Mouse (Mus musculus): ENCODE data around the gene Map3k21. TPM values are rescaled to one million over a fixed set of nuclear protein-coding genes. Genes with fewer than 3 reads are reported as not detected.

Gene Map3k21
- polyA plus RNA-seq, 1 experiment from 2014 or later = 0.04 TPM

GRCm38 (mm10) chr8:125930276-125931046 lies 20.2 kb downstream of the Map3k21 start:
- no peaks in the 10 kb centered on the region for H3K9me3 ChIP-seq (ENCODE audit: control insufficient read depth, low read length)
- no peaks in the 10 kb centered on the region for H3K27me3 ChIP-seq (ENCODE audit: control insufficient read depth, insufficient read depth, low read length)
- H3K36me3 ChIP-seq (ENCODE audit: control insufficient read depth, insufficient read depth, low read length) = no peaks in the 10 kb centered on the region
- H3K4me2 ChIP-seq (ENCODE audit: low read length) = no peak overlapping the region
- ATAC-seq (ENCODE audit: insufficient number of reproducible peaks, insufficient read depth, low FRiP score, low read depth) = no peak
- WGBS = 73% methylated on average over 11 of the region's 11 CpGs
- no peaks in the 10 kb centered on the region; a peak in 1 of 4 replicates for H3K4me1 ChIP-seq (ENCODE audit: control insufficient read depth in 2 of 2, insufficient read depth in 2 of 2, low read length in 2 of 2)
- no peak overlapping the region for H3K9ac ChIP-seq (ENCODE audit: low read length)
- H3K27ac ChIP-seq (replicated peaks in 1 of 2; ENCODE audit: control insufficient read depth in 1 of 2, insufficient read depth in 1 of 2, low read depth in 2 of 2, low read length in 2 of 2) = no peak overlapping the region
- H3K4me3 ChIP-seq (ENCODE audit: control insufficient read depth in 1 of 2, insufficient read depth in 1 of 2, low read depth in 1 of 2, low read length in 2 of 2) = no peak overlapping the region

DNA sequence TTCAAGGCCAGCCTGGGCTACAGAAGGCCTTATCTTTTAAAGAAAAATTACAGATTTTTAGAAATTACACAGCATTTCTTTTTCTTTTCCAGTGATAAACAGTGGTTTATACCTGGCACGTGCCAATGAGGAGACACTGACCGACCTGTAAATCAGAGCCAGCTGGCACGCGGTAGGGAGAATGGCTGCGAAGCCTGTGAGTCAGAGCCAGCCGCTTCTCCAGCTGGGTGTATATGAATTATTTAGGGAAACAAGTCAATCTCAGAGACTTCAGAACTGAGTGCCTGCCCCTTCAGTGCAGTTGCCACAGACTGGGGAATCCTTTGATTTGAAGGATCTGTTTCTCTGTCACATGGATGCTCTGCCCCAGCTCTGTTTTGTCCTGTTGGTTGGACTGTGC lies 21.6 kb downstream of the Map3k21 start:
- Histone ChIP-seq H3K4me3 (ENCODE audit: control insufficient read depth in 1 of 2, insufficient read depth in 1 of 2, low read depth in 1 of 2, low read length in 2 of 2) (no peak overlapping the region), H3K36me3 (ENCODE audit: control insufficient read depth, insufficient read depth, low read length) (no peaks in the 10 kb centered on the region), H3K27me3 (ENCODE audit: control insufficient read depth, insufficient read depth, low read length) (no peaks in the 10 kb centered on the region), H3K27ac (replicated peaks in 1 of 2; ENCODE audit: control insufficient read depth in 1 of 2, insufficient read depth in 1 of 2, low read depth in 2 of 2, low read length in 2 of 2) (no peak overlapping the region), H3K4me1 (ENCODE audit: control insufficient read depth in 2 of 2, insufficient read depth in 2 of 2, low read length in 2 of 2) (no peaks in the 10 kb centered on the region), H3K9me3 (ENCODE audit: control insufficient read depth, low read length) (no peaks in the 10 kb centered on the region), H3K4me2 (ENCODE audit: low read length) (no peak overlapping the region), H3K9ac (ENCODE audit: low read length) (no peak overlapping the region)
- WGBS = 87% methylated on average over 6 of the region's 6 CpGs
- no peak for ATAC-seq (ENCODE audit: insufficient number of reproducible peaks, insufficient read depth, low FRiP score, low read depth)

GRCm38 (mm10) chr8:125935649-125936048 lies 25.4 kb downstream of the Map3k21 start:
- WGBS = 45% methylated on average over 9 of the region's 9 CpGs
- H3K4me2 ChIP-seq (ENCODE audit: low read length) = no peak overlapping the region
- no peak for ATAC-seq (ENCODE audit: insufficient number of reproducible peaks, insufficient read depth, low FRiP score, low read depth)
- no peak overlapping the region for H3K9ac ChIP-seq (ENCODE audit: low read length)
- 0 out of 2 replicates have a peak, but pooled peaks cover 4% of the 10 kb centered on the region for H3K27me3 ChIP-seq (ENCODE audit: control insufficient read depth, insufficient read depth, low read length)
- H3K9me3 ChIP-seq (ENCODE audit: control insufficient read depth, low read length) = no peaks in the 10 kb centered on the region
- no peaks in the 10 kb centered on the region for H3K36me3 ChIP-seq (ENCODE audit: control insufficient read depth, insufficient read depth, low read length)
- H3K4me1 ChIP-seq (ENCODE audit: control insufficient read depth in 2 of 2, insufficient read depth in 2 of 2, low read length in 2 of 2) = no peaks in the 10 kb centered on the region
- H3K4me3 ChIP-seq (ENCODE audit: control insufficient read depth in 1 of 2, insufficient read depth in 1 of 2, low read depth in 1 of 2, low read length in 2 of 2) = no peak overlapping the region
- H3K27ac ChIP-seq (replicated peaks in 1 of 2; ENCODE audit: control insufficient read depth in 1 of 2, insufficient read depth in 1 of 2, low read depth in 2 of 2, low read length in 2 of 2) = no peak overlapping the region

- WGBS = 73% methylated on average over 4 of the region's 4 CpGs
- H3K4me1 ChIP-seq (ENCODE audit: control insufficient read depth in 2 of 2, insufficient read depth in 2 of 2, low read length in 2 of 2) = no peaks in the 10 kb centered on the region
- no peak overlapping the region for H3K27ac ChIP-seq (replicated peaks in 1 of 2; ENCODE audit: control insufficient read depth in 1 of 2, insufficient read depth in 1 of 2, low read depth in 2 of 2, low read length in 2 of 2)
- 0 out of 2 replicates have a peak, but pooled peaks cover 4% of the 10 kb centered on the region for H3K27me3 ChIP-seq (ENCODE audit: control insufficient read depth, insufficient read depth, low read length)
- no peaks in the 10 kb centered on the region for H3K36me3 ChIP-seq (ENCODE audit: control insufficient read depth, insufficient read depth, low read length)
- H3K9ac ChIP-seq (ENCODE audit: low read length) = no peak overlapping the region
- no peaks in the 10 kb centered on the region for H3K9me3 ChIP-seq (ENCODE audit: control insufficient read depth, low read length)
- H3K4me2 ChIP-seq (ENCODE audit: low read length) = no peak overlapping the region
- no peak overlapping the region for H3K4me3 ChIP-seq (ENCODE audit: control insufficient read depth in 1 of 2, insufficient read depth in 1 of 2, low read depth in 1 of 2, low read length in 2 of 2)
- no peak for ATAC-seq (ENCODE audit: insufficient number of reproducible peaks, insufficient read depth, low FRiP score, low read depth)
These were observed 34.3 kb downstream of the Map3k21 start for GRCm38 (mm10) chr8:125944511-125944910.

- no peak for ATAC-seq (ENCODE audit: insufficient number of reproducible peaks, insufficient read depth, low FRiP score, low read depth)
- no peak overlapping the region for H3K27ac ChIP-seq (replicated peaks in 1 of 2; ENCODE audit: control insufficient read depth in 1 of 2, insufficient read depth in 1 of 2, low read depth in 2 of 2, low read length in 2 of 2)
- WGBS = 67% methylated on average over 9 of the region's 9 CpGs
- H3K4me3 ChIP-seq (ENCODE audit: control insufficient read depth in 1 of 2, insufficient read depth in 1 of 2, low read depth in 1 of 2, low read length in 2 of 2) = no peak overlapping the region
- H3K9ac ChIP-seq (ENCODE audit: low read length) = no peak overlapping the region
- no peaks in the 10 kb centered on the region for H3K36me3 ChIP-seq (ENCODE audit: control insufficient read depth, insufficient read depth, low read length)
- no peaks in the 10 kb centered on the region for H3K27me3 ChIP-seq (ENCODE audit: control insufficient read depth, insufficient read depth, low read length)
- no peak overlapping the region for H3K4me2 ChIP-seq (ENCODE audit: low read length)
- H3K9me3 ChIP-seq (ENCODE audit: control insufficient read depth, low read length) = no peaks in the 10 kb centered on the region
- H3K4me1 ChIP-seq (ENCODE audit: control insufficient read depth in 2 of 2, insufficient read depth in 2 of 2, low read length in 2 of 2) = no peaks in the 10 kb centered on the region
These were observed 38.6 kb downstream of the Map3k21 start for GRCm38 (mm10) chr8:125948696-125949308.

GRCm38 (mm10) chr8:125950007-125950940 lies 40.0 kb downstream of the Map3k21 start:
- Histone ChIP-seq H3K27ac (replicated peaks in 1 of 2; ENCODE audit: control insufficient read depth in 1 of 2, insufficient read depth in 1 of 2, low read depth in 2 of 2, low read length in 2 of 2) (no peak overlapping the region), H3K4me1 (ENCODE audit: control insufficient read depth in 2 of 2, insufficient read depth in 2 of 2, low read length in 2 of 2) (no peaks in the 10 kb centered on the region), H3K4me3 (ENCODE audit: control insufficient read depth in 1 of 2, insufficient read depth in 1 of 2, low read depth in 1 of 2, low read length in 2 of 2) (no peak overlapping the region), H3K9me3 (ENCODE audit: control insufficient read depth, low read length) (no peaks in the 10 kb centered on the region), H3K9ac (ENCODE audit: low read length) (no peak overlapping the region), H3K27me3 (ENCODE audit: control insufficient read depth, insufficient read depth, low read length) (peaks cover 3% of the 10 kb centered on the region; the same call in 1 of the 2 replicates), H3K36me3 (ENCODE audit: control insufficient read depth, insufficient read depth, low read length) (no peaks in the 10 kb centered on the region), H3K4me2 (ENCODE audit: low read length) (0 out of 2 replicates have a peak overlapping the region, but pooled peaks have one; percentile 18)
- WGBS = 21% methylated on average over 23 of the region's 23 CpGs
- peak; percentile 60; the same call in 1 of the 2 replicates for ATAC-seq (ENCODE audit: insufficient number of reproducible peaks, insufficient read depth, low FRiP score, low read depth)

DNA sequence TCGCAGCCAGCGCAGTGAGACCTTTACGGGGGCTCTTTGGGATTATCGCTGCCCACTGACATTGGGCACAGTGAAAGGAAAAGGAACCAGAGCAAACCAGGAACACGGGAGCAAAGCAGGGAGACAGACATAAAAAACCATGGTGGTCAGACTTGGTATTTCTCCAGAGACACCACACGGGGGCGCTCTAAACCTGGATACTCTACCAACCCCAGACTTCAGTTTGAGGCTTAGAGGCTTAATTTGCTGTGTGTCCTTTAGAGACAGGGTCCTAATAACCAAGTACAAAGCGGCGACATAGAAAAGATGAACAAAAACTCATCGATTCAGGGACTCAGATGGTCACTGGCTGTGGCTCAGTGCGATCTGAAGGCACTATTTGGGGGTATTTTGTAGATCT lies 45.4 kb downstream of the Map3k21 start:
- Histone ChIP-seq H3K4me2 (ENCODE audit: low read length) (no peak overlapping the region), H3K36me3 (ENCODE audit: control insufficient read depth, insufficient read depth, low read length) (no peaks in the 10 kb centered on the region), H3K27ac (replicated peaks in 1 of 2; ENCODE audit: control insufficient read depth in 1 of 2, insufficient read depth in 1 of 2, low read depth in 2 of 2, low read length in 2 of 2) (no peak overlapping the region), H3K4me1 (ENCODE audit: control insufficient read depth in 2 of 2, insufficient read depth in 2 of 2, low read length in 2 of 2) (no peaks in the 10 kb centered on the region), H3K9me3 (ENCODE audit: control insufficient read depth, low read length) (0 out of 2 replicates have a peak, but pooled peaks cover under 1% of the 10 kb centered on the region), H3K4me3 (ENCODE audit: control insufficient read depth in 1 of 2, insufficient read depth in 1 of 2, low read depth in 1 of 2, low read length in 2 of 2) (no peak overlapping the region), H3K9ac (ENCODE audit: low read length) (no peak overlapping the region), H3K27me3 (ENCODE audit: control insufficient read depth, insufficient read depth, low read length) (peaks cover 7% of the 10 kb centered on the region)
- 13% methylated on average over 11 of the region's 11 CpGs for WGBS
- no peak for ATAC-seq (ENCODE audit: insufficient number of reproducible peaks, insufficient read depth, low FRiP score, low read depth)

Data from heart, embryonic 14.5 days (tissue).